Mouse (Mus musculus): ENCODE measurements at regions not wholly inside any gene's neighbourhood (a gene's known extent, or its start where the extent isn't known, plus 50 kb on each side); places are given as distances from the start of the nearest gene placed in this dataset.

GRCm38 (mm10) chr7:40142906-40143305, 625.3 kb downstream of the Zfp619 start:
- DNase-seq = no peak
- TF ChIP-seq CTCF (IDR thresholded peaks at IDR 0.05; ENCODE audit: insufficient read depth, low read length) (no peak), POLR2A (IDR thresholded peaks at IDR 0.05; ENCODE audit: borderline replicate concordance, extremely low read depth, low read depth, low read length) (no peak)
- WGBS = 39% methylated on average over 4 of the region's 4 CpGs
- Histone ChIP-seq H3K4me1 (ENCODE audit: control insufficient read depth, insufficient read depth, low read length) (no peaks in the 10 kb centered on the region), H3K4me3 (replicated peaks; ENCODE audit: extremely low read depth, low read depth, low read length) (no peak overlapping the region)

GRCm38 (mm10) chr7:40144431-40144830, 626.9 kb downstream of the Zfp619 start:
- TF ChIP-seq CTCF (IDR thresholded peaks at IDR 0.05; ENCODE audit: insufficient read depth, low read length) (no peak), POLR2A (IDR thresholded peaks at IDR 0.05; ENCODE audit: borderline replicate concordance, extremely low read depth, low read depth, low read length) (no peak)
- Histone ChIP-seq H3K4me1 (ENCODE audit: control insufficient read depth, insufficient read depth, low read length) (no peaks in the 10 kb centered on the region), H3K4me3 (replicated peaks; ENCODE audit: extremely low read depth, low read depth, low read length) (no peak overlapping the region)
- DNase-seq = no peak
- WGBS = 72% methylated on average over 1 of the region's 1 CpGs

- no peak for DNase-seq
- 93% methylated on average over 2 of the region's 2 CpGs for WGBS
- TF ChIP-seq CTCF (IDR thresholded peaks at IDR 0.05; ENCODE audit: insufficient read depth, low read length) = no peak
- TF ChIP-seq POLR2A (IDR thresholded peaks at IDR 0.05; ENCODE audit: borderline replicate concordance, extremely low read depth, low read depth, low read length) = no peak
These were observed 660.0 kb downstream of the Zfp619 start for GRCm38 (mm10) chr7:40177570-40177969.

GRCm38 (mm10) chr7:40195366-40195765, 677.8 kb downstream of the Zfp619 start:
- TF ChIP-seq CTCF (IDR thresholded peaks at IDR 0.05; ENCODE audit: insufficient read depth, low read length) (no peak), POLR2A (IDR thresholded peaks at IDR 0.05; ENCODE audit: borderline replicate concordance, extremely low read depth, low read depth, low read length) (no peak)
- no peak overlapping the region for H3K4me3 ChIP-seq (replicated peaks; ENCODE audit: extremely low read depth, low read depth, low read length)
- WGBS = 74% methylated on average over 3 of the region's 3 CpGs
- no peak for DNase-seq
- H3K4me1 ChIP-seq (ENCODE audit: control insufficient read depth, insufficient read depth, low read length) = no peaks in the 10 kb centered on the region

More at GRCm38 (mm10) chr7:40177570-40177969, 660.0 kb downstream of the Zfp619 start:
- no peak overlapping the region for H3K4me3 ChIP-seq (replicated peaks; ENCODE audit: extremely low read depth, low read depth, low read length)
- no peaks in the 10 kb centered on the region for H3K4me1 ChIP-seq (ENCODE audit: control insufficient read depth, insufficient read depth, low read length)

GRCm38 (mm10) chr7:40202615-40203014, 685.0 kb downstream of the Zfp619 start:
- no peaks in the 10 kb centered on the region for H3K4me1 ChIP-seq (ENCODE audit: control insufficient read depth, insufficient read depth, low read length)
- TF ChIP-seq POLR2A (IDR thresholded peaks at IDR 0.05; ENCODE audit: borderline replicate concordance, extremely low read depth, low read depth, low read length) (no peak), CTCF (IDR thresholded peaks at IDR 0.05; ENCODE audit: insufficient read depth, low read length) (no peak)
- no peak for DNase-seq
- no peak overlapping the region for H3K4me3 ChIP-seq (replicated peaks; ENCODE audit: extremely low read depth, low read depth, low read length)
- 57% methylated on average over 1 of the region's 1 CpGs for WGBS

- 72% methylated on average over 5 of the region's 5 CpGs for WGBS
- no peak for DNase-seq
- Histone ChIP-seq H3K4me1 (ENCODE audit: control insufficient read depth, insufficient read depth, low read length) (no peaks in the 10 kb centered on the region), H3K4me3 (replicated peaks; ENCODE audit: extremely low read depth, low read depth, low read length) (no peak overlapping the region)
- no peak for TF ChIP-seq POLR2A (IDR thresholded peaks at IDR 0.05; ENCODE audit: borderline replicate concordance, extremely low read depth, low read depth, low read length)
- TF ChIP-seq CTCF (IDR thresholded peaks at IDR 0.05; ENCODE audit: insufficient read depth, low read length) = no peak
These were observed 686.2 kb upstream of the Vstm2b start for GRCm38 (mm10) chr7:40211956-40212355.

- WGBS = 83% methylated on average over 2 of the region's 2 CpGs
- TF ChIP-seq POLR2A (IDR thresholded peaks at IDR 0.05; ENCODE audit: borderline replicate concordance, extremely low read depth, low read depth, low read length) = no peak
- TF ChIP-seq CTCF (IDR thresholded peaks at IDR 0.05; ENCODE audit: insufficient read depth, low read length) = no peak
- Histone ChIP-seq H3K4me1 (ENCODE audit: control insufficient read depth, insufficient read depth, low read length) (no peaks in the 10 kb centered on the region), H3K4me3 (replicated peaks; ENCODE audit: extremely low read depth, low read depth, low read length) (no peak overlapping the region)
- no peak for DNase-seq
These were observed 685.6 kb upstream of the Vstm2b start for GRCm38 (mm10) chr7:40212576-40212975.

GRCm38 (mm10) chr7:40213646-40214045, 684.5 kb upstream of the Vstm2b start:
- H3K4me3 ChIP-seq (replicated peaks; ENCODE audit: extremely low read depth, low read depth, low read length) = no peak overlapping the region
- H3K4me1 ChIP-seq (ENCODE audit: control insufficient read depth, insufficient read depth, low read length) = no peaks in the 10 kb centered on the region
- DNase-seq = no peak
- TF ChIP-seq CTCF (IDR thresholded peaks at IDR 0.05; ENCODE audit: insufficient read depth, low read length) (no peak), POLR2A (IDR thresholded peaks at IDR 0.05; ENCODE audit: borderline replicate concordance, extremely low read depth, low read depth, low read length) (no peak)
- 58% methylated on average over 2 of the region's 2 CpGs for WGBS

GRCm38 (mm10) chr7:40214395-40214794, 683.7 kb upstream of the Vstm2b start:
- Histone ChIP-seq H3K4me3 (replicated peaks; ENCODE audit: extremely low read depth, low read depth, low read length) (no peak overlapping the region), H3K4me1 (ENCODE audit: control insufficient read depth, insufficient read depth, low read length) (no peaks in the 10 kb centered on the region)
- no peak for TF ChIP-seq POLR2A (IDR thresholded peaks at IDR 0.05; ENCODE audit: borderline replicate concordance, extremely low read depth, low read depth, low read length)
- TF ChIP-seq CTCF (IDR thresholded peaks at IDR 0.05; ENCODE audit: insufficient read depth, low read length) = no peak
- DNase-seq = no peak
- WGBS = 54% methylated on average over 4 of the region's 4 CpGs

GRCm38 (mm10) chr7:40215271-40215670, 682.9 kb upstream of the Vstm2b start:
- 68% methylated on average over 2 of the region's 2 CpGs for WGBS
- TF ChIP-seq CTCF (IDR thresholded peaks at IDR 0.05; ENCODE audit: insufficient read depth, low read length) = no peak
- TF ChIP-seq POLR2A (IDR thresholded peaks at IDR 0.05; ENCODE audit: borderline replicate concordance, extremely low read depth, low read depth, low read length) = no peak

More at GRCm38 (mm10) chr7:40215271-40215670, 682.9 kb upstream of the Vstm2b start:
- Histone ChIP-seq H3K4me3 (replicated peaks; ENCODE audit: extremely low read depth, low read depth, low read length) (no peak overlapping the region), H3K4me1 (ENCODE audit: control insufficient read depth, insufficient read depth, low read length) (no peaks in the 10 kb centered on the region)
- no peak for DNase-seq
